Mouse (Mus musculus): ENCODE measurements around the gene Gckr.

DNA sequence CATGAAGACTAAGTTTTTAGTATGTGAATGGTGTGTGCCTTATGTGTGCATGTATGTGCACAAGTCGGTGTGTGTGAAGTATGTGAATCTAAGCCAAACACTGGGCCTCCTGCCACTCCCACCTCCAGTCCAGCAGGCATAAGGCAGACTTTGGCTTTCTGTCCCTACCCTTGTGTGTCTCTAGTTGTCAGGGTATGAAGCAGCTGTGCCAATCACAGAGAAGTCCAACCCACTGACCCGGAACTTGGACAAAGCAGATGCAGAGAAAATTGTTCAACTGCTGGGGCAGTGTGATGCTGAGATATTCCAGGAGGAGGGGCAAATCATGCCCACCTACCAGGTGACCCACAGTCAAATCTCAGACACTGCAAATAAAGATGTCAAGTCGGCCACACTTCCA is 738 bp downstream of the Gckr start:
- TF ChIP-seq EP300 (IDR thresholded peaks at IDR 0.05; ENCODE audit: insufficient read depth, low read depth, low read length): no peak
- no peak for TF ChIP-seq CTCF (IDR thresholded peaks at IDR 0.05; ENCODE audit: low read depth, low read length)
- no peak for TF ChIP-seq POLR2A (IDR thresholded peaks at IDR 0.05; ENCODE audit: insufficient read depth, low read length)

Data from ES-Bruce4 (cell line).